Mouse (Mus musculus): ENCODE measurements around the gene Fxn.

DNA sequence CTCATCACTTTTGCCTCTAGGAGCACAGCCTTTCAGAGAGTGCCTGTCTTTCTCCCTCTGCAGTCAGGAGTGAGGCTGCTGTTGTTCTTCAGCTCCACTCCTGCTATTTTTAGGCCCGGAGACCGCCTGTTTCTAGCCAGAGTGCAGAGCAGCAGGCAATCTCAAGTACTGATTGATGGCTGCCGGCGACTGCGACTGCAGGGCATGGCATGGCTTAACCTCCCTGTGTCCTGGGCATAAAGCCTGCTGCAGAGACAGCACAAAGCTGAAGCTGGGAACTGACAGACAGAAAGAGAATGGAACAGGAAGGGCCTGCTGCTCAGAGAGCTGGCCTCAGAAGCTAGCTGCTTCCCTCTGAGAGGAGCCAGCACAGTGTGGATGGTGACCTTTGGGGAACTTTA, 27.9 kb upstream of the Fxn start:
- TF ChIP-seq MYOD1 (IDR thresholded peaks at IDR 0.05; ENCODE audit: control insufficient read depth in 1 of 3, insufficient read length in 2 of 3, low read depth in 2 of 3) (no peak), POLR2A (IDR thresholded peaks at IDR 0.05; ENCODE audit: insufficient read length, low read depth) (no peak), POLR2AphosphoS2 (IDR thresholded peaks at IDR 0.05; ENCODE audit: insufficient read length, low read depth) (no peak), USF1 (IDR thresholded peaks at IDR 0.05; ENCODE audit: low read depth) (no peak), MAX (IDR thresholded peaks at IDR 0.05; ENCODE audit: low read depth) (no peak), MYOG (IDR thresholded peaks at IDR 0.05; ENCODE audit: control insufficient read depth in 1 of 3, insufficient read depth in 1 of 3, insufficient read length in 2 of 3, low read depth in 2 of 3) (no peak), TCF12 (IDR thresholded peaks at IDR 0.05; ENCODE audit: insufficient read depth, poor library complexity, severe bottlenecking) (no peak), CEBPB (IDR thresholded peaks at IDR 0.05; ENCODE audit: insufficient read depth, poor library complexity, severe bottlenecking) (no peak), SRF (IDR thresholded peaks at IDR 0.05; ENCODE audit: control insufficient read depth, insufficient read length, low read depth) (no peak), REST (IDR thresholded peaks at IDR 0.05; ENCODE audit: insufficient read depth, insufficient read length) (no peak)
